Mouse (Mus musculus) MEL (cell line): ENCODE measurements at regions not wholly inside any gene's neighbourhood (a gene's known extent, or its start where the extent isn't known, plus 50 kb on each side); places are given as distances from the start of the nearest gene placed in this dataset.

Experiments
- CHD2 ChIP-seq: IDR thresholded peaks from 2 replicates; pipeline ENCODE4 v1.6.1; 2011; ENCODE audit warnings: low read length, improper control_type of control experiment
- CTCF ChIP-seq, 3 experiments: IDR thresholded peaks in 2 of 3; conservative IDR thresholded peaks in 1 of 3; 2 replicates each; pipeline ENCODE4 v1.5.1; 2011 to 2012; ENCODE audit warnings: low read length in 3 of 3, low read depth in 2 of 3, mild to moderate bottlenecking in 2 of 3, improper control_type of control experiment in 1 of 3, inconsistent platforms in 1 of 3, mixed read lengths in 1 of 3, moderate library complexity in 1 of 3; ENCODE audit not compliant: control insufficient read depth in 1 of 3, insufficient read depth in 1 of 3, poor library complexity in 1 of 3, severe bottlenecking in 1 of 3
- GATA1 ChIP-seq: IDR thresholded peaks from 2 replicates; pipeline ENCODE4 v1.6.1; 2011; ENCODE audit warnings: low read depth, low read length, improper control_type of control experiment
- HCFC1 ChIP-seq: IDR thresholded peaks from 2 replicates; pipeline ENCODE4 v1.6.1; 2012; ENCODE audit warnings: low read depth, mild to moderate bottlenecking, inconsistent platforms, low read length, improper control_type of control experiment, moderate library complexity
- POLR2A ChIP-seq, 2 experiments: IDR thresholded peaks; 2 replicates each; pipeline ENCODE4 v1.6.1; 2011 to 2012; ENCODE audit warnings: low read length in 2 of 2, mild to moderate bottlenecking in 2 of 2, control low read depth in 1 of 2, improper control_type of control experiment in 1 of 2, low read depth in 1 of 2, moderate library complexity in 1 of 2; ENCODE audit not compliant: control insufficient read depth in 1 of 2, insufficient read depth in 1 of 2, poor library complexity in 1 of 2
- POLR2AphosphoS2 ChIP-seq: IDR thresholded peaks from 2 replicates; pipeline ENCODE4 v1.6.1; 2011; ENCODE audit warnings: low read length, improper control_type of control experiment
- RAD21 ChIP-seq: IDR thresholded peaks from 2 replicates; pipeline ENCODE4 v1.6.1; 2011; ENCODE audit warnings: mild to moderate bottlenecking, low read depth, low read length, improper control_type of control experiment
- USF1 ChIP-seq: IDR thresholded peaks from 2 replicates; pipeline ENCODE4 v1.6.1; 2014; ENCODE audit warnings: low read depth, mild to moderate bottlenecking, inconsistent platforms, low read length, improper control_type of control experiment, moderate library complexity
- ZMIZ1 ChIP-seq: IDR thresholded peaks from 2 replicates; pipeline ENCODE4 v1.6.1; 2012; ENCODE audit warnings: low read depth, mild to moderate bottlenecking, inconsistent platforms, low read length, improper control_type of control experiment, moderate library complexity
- ZNF384 ChIP-seq: IDR thresholded peaks from 2 replicates; pipeline ENCODE4 v1.6.1; 2012; ENCODE audit warnings: low read depth, mild to moderate bottlenecking, inconsistent platforms, low read length, improper control_type of control experiment

GRCm38 (mm10) chr5:41947114-41947640 is 103.1 kb upstream of the Bod1l start:
- TF ChIP-seq POLR2A (IDR thresholded peaks at IDR 0.05; ENCODE audit: control insufficient read depth in 1 of 2, insufficient read depth in 1 of 2, low read depth in 1 of 2, low read length in 2 of 2, poor library complexity in 1 of 2) (no peak), CTCF (IDR thresholded peaks at IDR 0.05 in 2 of 3, conservative IDR thresholded peaks at IDR 0.05 in 1 of 3; ENCODE audit: control insufficient read depth in 1 of 3, insufficient read depth in 1 of 3, low read depth in 2 of 3, low read length in 3 of 3, poor library complexity in 1 of 3, severe bottlenecking in 1 of 3) (no peak), POLR2AphosphoS2 (no peak), ZMIZ1 (no peak), RAD21 (no peak), GATA1 (no peak), USF1 (no peak), HCFC1 (no peak), ZNF384 (no peak), CHD2 (no peak)
